Mouse (Mus musculus) right cerebral cortex, postnatal 36 days (tissue): ENCODE data around the gene Mllt1.

Source experiments
- DNase-seq, 2 experiments: peaks; one replicate each; pipeline ENCODE4 v3.0.0; 2022; ENCODE audit warnings: low spot score in 2 of 2, mixed read lengths in 1 of 2

The Mllt1 gene

GRCm38 (mm10) chr17:56935363-56936131 lies at the start of gene Mllt1:
TSS of gene Mllt1 (minus strand) at chr17:56935415.
- peak; percentile 97 to 98 for DNase-seq

GRCm38 (mm10) chr17:56984886-56985285 lies 49.7 kb upstream of the Mllt1 start:
- DNase-seq = no peak

- DNase-seq = no peak
Measured at GRCm38 (mm10) chr17:56982013-56982412, 46.8 kb upstream of the Mllt1 start, which contains the start of gene Acer1. TSS of gene Acer1 (minus strand) at chr17:56982126.

- DNase-seq = no peak
Measured at GRCm38 (mm10) chr17:56981049-56981448, 45.8 kb upstream of the Mllt1 start.

DNA sequence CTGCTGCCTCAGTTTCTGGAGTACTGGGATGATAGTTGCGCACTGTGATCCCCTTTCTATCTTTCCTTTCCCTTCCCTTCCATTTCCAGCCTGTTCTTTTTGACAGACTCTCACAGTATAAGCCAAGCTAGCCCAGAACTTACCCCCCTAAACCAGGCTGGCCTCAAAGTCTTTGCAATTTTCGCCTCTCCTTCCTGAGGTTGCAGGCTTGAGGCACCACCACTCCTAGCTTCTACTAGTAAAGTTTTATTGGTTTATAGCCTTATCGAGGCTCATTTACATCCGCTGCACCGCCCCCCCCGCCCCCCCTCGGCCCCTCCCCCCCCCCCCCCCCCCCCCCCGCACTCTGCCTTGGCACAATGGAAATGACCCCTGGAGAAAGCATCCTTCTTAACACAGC lies 44.3 kb upstream of the Mllt1 start:
- no peak for DNase-seq

DNA sequence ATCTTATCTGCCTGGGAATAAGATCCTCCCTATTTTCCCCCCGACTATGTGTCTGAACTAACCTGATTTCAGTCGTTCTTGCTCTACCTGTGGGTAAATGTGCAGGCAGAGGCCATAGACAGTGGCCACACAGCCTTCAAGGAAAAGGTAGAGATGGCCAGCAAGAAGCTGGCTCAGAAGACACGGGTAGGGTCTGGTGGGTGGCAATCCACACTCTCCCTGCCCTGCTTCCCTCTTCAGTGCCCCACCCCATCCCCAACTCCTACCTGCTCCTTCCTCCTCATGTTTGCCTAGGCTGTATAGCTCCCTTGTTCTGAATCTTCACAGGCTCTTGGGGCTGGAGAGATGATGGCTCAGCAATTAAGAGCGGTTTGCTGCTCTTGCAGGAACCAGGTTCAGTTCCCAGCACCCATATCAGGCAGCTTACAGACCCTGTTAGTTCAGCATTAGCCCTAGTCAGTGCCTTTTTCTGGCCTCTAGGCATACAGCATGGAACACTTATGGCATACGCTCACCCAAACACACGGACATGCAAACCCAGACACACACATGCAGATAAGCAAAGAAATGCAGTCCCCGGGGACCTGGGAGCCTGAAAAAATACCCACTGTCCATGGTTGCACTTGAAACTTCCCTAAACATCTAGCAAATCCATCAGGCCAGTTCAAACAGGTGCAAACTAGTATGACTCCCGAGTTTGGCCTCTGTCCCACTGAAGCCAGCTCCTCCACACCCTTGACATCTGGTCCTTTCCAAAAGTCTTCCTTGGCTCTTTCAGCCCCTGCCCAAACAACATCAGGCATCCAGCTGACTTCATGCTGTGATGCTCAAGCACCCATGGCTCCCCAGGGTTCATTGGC lies 41.5 kb upstream of the Mllt1 start:
- DNase-seq = no peak

DNA sequence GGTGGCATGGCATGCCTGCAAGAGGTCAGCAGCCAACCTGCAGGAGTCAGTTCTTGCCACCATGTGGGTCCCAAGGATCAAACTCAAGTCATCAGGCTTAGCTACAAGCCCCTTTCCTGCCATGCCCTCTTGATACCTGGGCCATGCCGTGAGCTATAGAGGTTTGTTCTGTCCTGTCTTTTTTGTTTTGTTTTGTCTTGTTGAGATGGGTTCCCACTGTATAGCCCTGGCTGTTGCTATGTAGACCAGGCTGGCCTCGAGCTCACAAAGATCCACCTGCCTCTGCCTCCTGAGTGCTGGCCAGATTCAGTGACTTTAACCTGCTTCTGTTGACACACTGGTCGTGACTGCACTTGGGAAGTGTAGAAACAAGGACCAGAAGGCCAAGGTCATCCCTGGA lies 40.2 kb upstream of the Mllt1 start:
- DNase-seq = no peak

DNA sequence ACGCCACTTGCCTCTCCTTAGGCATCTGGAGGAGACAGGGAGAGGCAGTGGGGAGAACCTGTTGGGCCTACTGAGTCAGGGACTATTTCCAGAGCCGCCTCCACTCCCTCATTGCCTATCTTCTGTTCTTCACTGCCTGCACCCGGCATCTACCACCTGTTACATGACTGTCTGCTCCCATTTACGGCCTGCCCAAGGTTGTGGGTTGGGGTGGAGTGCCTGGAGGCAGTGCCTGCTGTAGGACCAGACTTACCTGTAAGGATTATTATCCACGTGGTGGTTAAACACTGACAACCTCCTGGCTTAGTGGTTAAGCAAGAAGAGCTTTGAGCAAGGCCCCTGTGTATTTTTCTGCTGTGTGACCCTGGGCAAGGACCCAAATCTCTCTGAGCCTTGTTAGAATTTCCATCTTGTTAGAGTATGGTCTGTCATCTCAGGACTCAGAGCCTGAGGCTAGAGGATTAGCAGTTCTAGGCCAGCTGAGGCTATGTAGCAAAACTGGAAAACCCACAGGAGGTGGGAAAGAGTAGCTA lies 39.6 kb upstream of the Mllt1 start:
- no peak for DNase-seq

DNA sequence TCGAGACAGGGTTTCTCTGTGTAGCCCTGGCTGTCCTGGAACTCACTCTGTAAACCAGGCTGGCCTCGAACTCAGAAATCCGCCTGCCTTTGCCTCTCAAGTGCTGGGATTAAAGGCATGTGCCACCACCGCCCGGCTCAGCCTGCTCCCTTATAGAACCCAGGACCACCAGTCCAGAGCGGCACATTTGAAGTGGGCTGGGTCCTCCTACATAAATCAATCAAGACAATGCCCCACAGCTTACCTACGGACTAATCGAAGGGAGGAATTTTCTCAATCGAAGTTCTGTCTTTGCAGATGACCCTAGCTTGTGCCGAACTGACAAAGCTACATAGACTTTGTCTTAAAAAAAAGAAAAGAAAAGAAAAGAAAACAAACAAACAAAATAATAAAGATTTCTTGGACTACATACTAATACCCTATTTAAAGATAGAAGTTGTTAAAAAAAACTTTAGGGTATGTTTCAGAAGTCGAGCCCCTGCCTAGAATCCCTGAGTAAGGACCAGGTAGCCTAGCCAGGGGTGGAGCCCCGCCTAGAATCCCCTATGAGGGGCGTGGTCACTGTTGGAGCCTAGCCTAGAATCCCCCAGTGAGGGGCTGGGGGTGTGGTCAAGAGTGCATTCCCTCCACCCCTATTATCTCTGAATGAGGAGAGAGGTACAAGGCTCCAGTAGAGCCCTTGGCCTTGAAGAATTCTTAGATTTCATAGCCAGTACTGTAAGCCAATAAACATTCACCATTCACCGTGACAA lies 38.9 kb upstream of the Mllt1 start:
- no peak for DNase-seq

DNA sequence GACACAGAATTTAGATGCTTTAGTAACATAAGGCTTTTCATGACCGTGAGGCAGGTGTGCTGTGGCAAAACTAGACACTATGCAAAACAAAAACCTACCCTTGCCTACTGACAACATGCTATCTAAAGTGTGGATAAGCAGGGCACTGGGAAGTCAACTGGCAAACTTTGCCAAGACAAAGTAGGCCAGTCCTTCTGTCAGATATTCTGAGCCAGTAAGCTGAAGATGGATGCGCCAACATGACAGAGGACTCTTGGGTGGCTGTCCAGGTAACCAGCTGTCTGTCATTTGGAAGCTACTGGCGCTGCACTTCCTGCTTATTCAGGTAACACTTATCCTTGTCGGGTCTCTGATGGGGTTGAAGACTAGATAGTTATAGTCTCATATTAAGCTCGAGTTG lies 34.9 kb upstream of the Mllt1 start:
- DNase-seq = no peak

- no peak for DNase-seq
Measured at GRCm38 (mm10) chr17:56969321-56969720, 34.1 kb upstream of the Mllt1 start.

DNA sequence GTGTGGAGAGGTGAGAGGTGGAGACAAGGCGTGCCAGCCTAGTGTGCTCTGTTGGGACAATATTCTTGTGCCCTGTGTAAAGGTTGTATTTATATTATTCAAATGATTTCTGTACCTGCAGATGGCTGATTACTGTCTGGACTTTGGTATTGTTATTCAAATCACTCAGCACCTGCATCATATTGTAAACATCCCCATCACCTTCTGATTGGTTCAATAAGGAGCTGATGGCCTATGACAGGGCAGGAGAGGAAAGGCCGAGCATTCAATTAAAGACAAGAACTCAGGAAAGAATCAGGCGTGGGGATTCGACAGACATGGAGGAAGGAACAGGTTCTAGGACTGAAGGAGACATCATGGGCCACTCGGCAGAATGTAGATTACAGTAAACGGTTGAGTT lies 28.4 kb upstream of the Mllt1 start:
- DNase-seq = no peak

- DNase-seq = no peak
Measured at GRCm38 (mm10) chr17:56962642-56963405, 27.6 kb upstream of the Mllt1 start.

DNA sequence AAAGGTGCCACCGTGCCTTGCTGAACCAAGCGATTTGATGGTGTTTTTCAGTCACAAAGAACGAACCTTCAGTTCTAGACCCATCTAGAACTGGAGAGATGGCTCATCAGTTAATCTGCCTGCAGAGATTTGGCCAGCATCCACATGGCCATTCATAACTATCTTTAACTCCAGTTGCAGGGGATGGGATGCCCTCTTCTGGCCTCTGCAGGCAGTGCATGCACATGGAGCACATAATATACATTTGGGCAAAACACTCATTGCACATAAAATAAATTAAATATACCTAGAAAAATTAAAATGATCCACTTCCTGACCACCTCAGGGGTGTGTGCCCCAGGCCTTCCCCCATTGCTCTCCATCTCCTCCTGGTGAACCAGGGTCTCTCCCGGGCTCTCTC lies 26.7 kb upstream of the Mllt1 start:
- no peak for DNase-seq

DNA sequence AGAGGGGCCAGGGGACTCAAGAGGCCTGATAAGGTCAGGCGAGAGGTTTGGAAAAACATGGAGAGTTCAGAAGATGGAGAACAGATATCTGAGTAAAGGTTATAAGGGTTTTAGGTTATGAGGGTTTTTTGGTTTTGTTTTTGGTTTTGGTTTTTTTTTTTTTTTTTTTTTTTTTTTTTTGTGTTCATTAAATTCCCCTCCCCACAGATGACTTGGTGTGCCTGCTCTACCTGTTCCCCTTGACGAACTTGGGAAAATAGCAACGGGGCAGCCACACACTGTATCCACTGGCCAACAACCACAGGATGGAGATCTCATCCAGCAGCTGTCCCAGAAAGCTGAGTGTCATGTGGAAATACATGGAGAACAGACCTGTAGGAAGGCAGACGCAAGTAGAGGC lies 23.5 kb upstream of the Mllt1 start:
- DNase-seq = no peak

- no peak for DNase-seq
Measured at GRCm38 (mm10) chr17:56957763-56958429, 22.7 kb upstream of the Mllt1 start.

DNA sequence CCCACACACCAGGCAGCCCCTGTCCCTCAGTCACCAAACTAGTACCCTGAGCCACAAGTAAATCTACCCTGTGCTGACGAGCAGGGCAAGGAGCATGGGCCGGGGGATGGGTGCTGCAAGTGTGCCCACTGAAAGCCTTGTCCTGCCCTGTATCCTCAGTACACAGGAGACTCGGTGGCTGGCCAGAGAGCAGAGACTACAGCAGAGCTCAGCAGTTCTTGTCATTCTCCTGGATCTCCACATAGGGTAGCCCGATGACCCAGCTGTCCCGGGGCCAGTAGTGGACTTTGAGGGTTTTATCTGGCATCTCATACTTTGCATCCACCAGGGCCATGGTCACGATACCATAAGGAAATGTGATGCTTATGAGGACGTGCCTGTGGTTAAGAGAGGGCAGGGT lies 19.7 kb upstream of the Mllt1 start:
- no peak for DNase-seq

DNA sequence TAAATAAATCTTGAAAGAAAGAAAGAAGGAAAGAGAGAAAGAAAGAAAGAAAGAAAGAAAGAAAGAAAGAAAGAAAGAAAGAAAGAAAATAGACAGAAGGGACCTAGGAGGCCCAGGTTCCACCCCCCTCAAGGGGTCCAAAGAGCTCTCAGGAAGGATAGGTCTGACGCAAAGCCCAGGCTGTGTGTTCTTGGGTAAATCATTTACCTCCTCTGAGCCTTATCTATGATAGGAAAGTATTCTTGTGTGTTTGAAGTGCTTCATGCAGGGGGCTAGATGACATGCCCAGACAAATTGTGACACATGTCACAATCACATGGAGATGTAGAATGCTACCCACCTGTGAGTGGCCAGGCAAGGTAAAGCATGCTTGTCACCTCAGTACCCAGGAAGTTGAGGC lies 17.4 kb upstream of the Mllt1 start:
- DNase-seq = no peak

DNA sequence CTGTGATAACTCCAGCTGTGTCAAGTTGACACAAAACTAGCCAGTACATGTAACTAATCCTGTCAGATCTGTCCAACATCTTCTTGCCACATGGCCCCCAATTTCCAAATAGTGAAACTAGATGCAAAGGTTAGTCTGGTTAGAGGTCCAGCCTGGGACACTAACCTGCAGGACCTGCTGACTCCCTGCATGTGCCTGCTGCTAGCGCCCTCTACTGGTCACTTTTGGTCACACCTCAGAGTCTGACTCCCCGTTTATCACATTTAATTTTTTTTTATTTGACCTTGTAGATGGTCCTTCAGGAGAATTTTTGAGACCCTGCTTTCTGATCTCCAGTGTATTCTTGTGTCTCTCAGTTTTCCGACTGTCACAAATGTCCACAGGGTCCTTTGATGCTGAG lies 15.7 kb upstream of the Mllt1 start:
- no peak for DNase-seq

- DNase-seq = no peak
Measured at GRCm38 (mm10) chr17:56938751-56939150, 3.5 kb upstream of the Mllt1 start.

GRCm38 (mm10) chr17:56936731-56937130 lies 1.5 kb upstream of the Mllt1 start:
- DNase-seq = no peak
